Mouse (Mus musculus): ENCODE data around the gene Gpr161. TPM values are rescaled to one million over a fixed set of nuclear protein-coding genes. Genes with fewer than 3 reads are reported as not detected.
A peak's percentile ranks its signal among the peaks of the same experiment; 100 is the strongest.

Gene Gpr161
- polyA plus RNA-seq, 1 experiment: 2.8 TPM

DNA sequence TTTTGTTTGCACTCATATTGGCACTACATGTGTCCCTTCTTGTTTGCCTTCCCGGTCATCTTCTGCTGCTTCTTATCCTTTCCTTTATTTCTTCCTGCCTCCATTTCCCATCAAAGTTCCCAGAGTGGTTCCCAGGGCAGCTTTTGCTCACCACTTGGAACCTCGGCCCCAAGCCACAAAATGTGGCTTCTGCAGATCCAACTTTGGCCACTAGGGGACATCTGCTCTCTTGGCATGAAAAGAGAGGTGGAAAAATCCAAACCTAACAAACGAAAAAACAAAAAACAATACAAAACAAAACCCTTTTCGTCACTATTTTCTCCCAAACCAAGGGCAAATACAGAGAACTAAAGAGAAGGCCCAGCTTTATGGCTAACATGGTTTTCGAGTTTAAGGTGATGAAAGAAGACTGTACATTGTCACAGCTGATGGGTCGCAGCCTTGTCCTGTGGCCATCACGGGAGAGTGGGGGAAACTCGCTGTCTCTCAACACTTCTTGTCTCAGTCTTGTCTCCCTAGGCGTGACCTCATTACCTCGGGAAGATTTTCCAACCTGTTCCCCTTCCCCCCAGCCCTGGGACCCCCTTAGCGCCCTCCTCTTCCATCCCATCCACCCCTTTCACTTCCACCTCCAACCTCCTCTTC is 43.4 kb upstream of the Gpr161 start:
- H3K36me3 ChIP-seq (ENCODE audit: control insufficient read depth, insufficient read depth, low read length, poor library complexity, severe bottlenecking): no peaks in the 10 kb centered on the region
- no peaks in the 10 kb centered on the region for H3K4me1 ChIP-seq (ENCODE audit: control insufficient read depth, insufficient read depth, low read length)
- H3K27ac ChIP-seq (ENCODE audit: insufficient read depth, low read length): no peak overlapping the region
- peak; percentile 53 for TF ChIP-seq CTCF (IDR thresholded peaks at IDR 0.05; ENCODE audit: low read depth, low read length)
- no peak for TF ChIP-seq POLR2A (IDR thresholded peaks at IDR 0.05; ENCODE audit: insufficient read depth, low read length)
- no peak for TF ChIP-seq EP300 (IDR thresholded peaks at IDR 0.05; ENCODE audit: insufficient read depth, low read depth, low read length)
- H3K27me3 ChIP-seq (ENCODE audit: control insufficient read depth, insufficient read depth, low read length, poor library complexity, severe bottlenecking): no peaks in the 10 kb centered on the region
- no peaks in the 10 kb centered on the region for H3K9me3 ChIP-seq (replicated peaks; ENCODE audit: control insufficient read depth, insufficient read depth, low read length, poor library complexity, severe bottlenecking)
- H3K4me3 ChIP-seq (ENCODE audit: low read depth, low read length): no peak overlapping the region
- no peak overlapping the region for H3K9ac ChIP-seq (ENCODE audit: low read depth, poor library complexity, severe bottlenecking)

DNA sequence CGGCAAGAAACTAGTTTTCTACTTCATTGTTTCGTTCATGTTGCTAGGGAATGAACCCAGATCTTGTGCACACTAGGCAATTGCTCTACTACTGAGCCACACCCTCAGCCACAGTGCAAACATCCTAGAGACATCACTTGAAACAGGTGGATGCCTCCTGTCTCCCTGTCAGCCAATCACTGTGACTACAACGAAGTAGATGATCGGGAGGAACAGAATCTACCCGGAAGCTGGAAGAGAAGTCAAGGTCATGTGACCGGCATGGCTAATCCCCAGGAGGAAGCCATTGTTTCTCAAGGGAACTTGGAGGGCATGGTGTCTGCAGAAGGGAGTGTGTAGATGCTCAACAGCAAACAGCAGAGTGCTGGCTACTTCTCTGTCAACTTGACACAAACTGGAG is 20.6 kb upstream of the Gpr161 start:
- Histone ChIP-seq H3K27ac (ENCODE audit: insufficient read depth, low read length) (no peak overlapping the region), H3K4me3 (ENCODE audit: low read depth, low read length) (no peak overlapping the region), H3K9ac (ENCODE audit: low read depth, poor library complexity, severe bottlenecking) (no peak overlapping the region), H3K9me3 (replicated peaks; ENCODE audit: control insufficient read depth, insufficient read depth, low read length, poor library complexity, severe bottlenecking) (no peaks in the 10 kb centered on the region), H3K27me3 (ENCODE audit: control insufficient read depth, insufficient read depth, low read length, poor library complexity, severe bottlenecking) (no peaks in the 10 kb centered on the region), H3K4me1 (ENCODE audit: control insufficient read depth, insufficient read depth, low read length) (no peaks in the 10 kb centered on the region), H3K36me3 (ENCODE audit: control insufficient read depth, insufficient read depth, low read length, poor library complexity, severe bottlenecking) (no peaks in the 10 kb centered on the region)
- TF ChIP-seq POLR2A (IDR thresholded peaks at IDR 0.05; ENCODE audit: insufficient read depth, low read length): no peak
- TF ChIP-seq EP300 (IDR thresholded peaks at IDR 0.05; ENCODE audit: insufficient read depth, low read depth, low read length): no peak
- no peak for TF ChIP-seq CTCF (IDR thresholded peaks at IDR 0.05; ENCODE audit: low read depth, low read length)

DNA sequence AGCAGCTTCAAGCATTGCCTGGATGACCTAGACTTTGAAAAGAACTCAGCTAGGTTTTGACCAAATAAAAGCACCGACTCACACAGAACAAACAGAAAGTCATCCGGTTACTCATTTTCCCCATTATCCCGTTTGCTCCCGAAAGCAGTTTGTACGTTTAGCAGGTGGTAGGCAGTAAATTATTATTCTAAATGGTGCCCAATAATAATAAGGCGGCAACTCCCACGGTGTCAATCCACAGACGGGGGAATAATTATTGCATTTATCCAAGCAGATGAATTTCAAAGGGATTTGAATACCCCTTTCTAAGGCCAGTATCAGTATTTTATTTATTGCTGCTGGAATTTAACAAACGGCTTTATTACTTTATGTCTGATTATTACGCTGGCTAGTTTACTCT is 14.8 kb upstream of the Gpr161 start:
- Histone ChIP-seq H3K4me1 (ENCODE audit: control insufficient read depth, insufficient read depth, low read length) (no peaks in the 10 kb centered on the region), H3K9ac (ENCODE audit: low read depth, poor library complexity, severe bottlenecking) (0 out of 2 replicates have a peak overlapping the region, but pooled peaks have one; percentile 80), H3K27me3 (ENCODE audit: control insufficient read depth, insufficient read depth, low read length, poor library complexity, severe bottlenecking) (no peaks in the 10 kb centered on the region), H3K9me3 (replicated peaks; ENCODE audit: control insufficient read depth, insufficient read depth, low read length, poor library complexity, severe bottlenecking) (no peaks in the 10 kb centered on the region), H3K36me3 (ENCODE audit: control insufficient read depth, insufficient read depth, low read length, poor library complexity, severe bottlenecking) (no peaks in the 10 kb centered on the region), H3K27ac (ENCODE audit: insufficient read depth, low read length) (no peak overlapping the region), H3K4me3 (ENCODE audit: low read depth, low read length) (no peak overlapping the region)
- TF ChIP-seq POLR2A (IDR thresholded peaks at IDR 0.05; ENCODE audit: insufficient read depth, low read length): no peak
- TF ChIP-seq CTCF (IDR thresholded peaks at IDR 0.05; ENCODE audit: low read depth, low read length): no peak
- no peak for TF ChIP-seq EP300 (IDR thresholded peaks at IDR 0.05; ENCODE audit: insufficient read depth, low read depth, low read length)

DNA sequence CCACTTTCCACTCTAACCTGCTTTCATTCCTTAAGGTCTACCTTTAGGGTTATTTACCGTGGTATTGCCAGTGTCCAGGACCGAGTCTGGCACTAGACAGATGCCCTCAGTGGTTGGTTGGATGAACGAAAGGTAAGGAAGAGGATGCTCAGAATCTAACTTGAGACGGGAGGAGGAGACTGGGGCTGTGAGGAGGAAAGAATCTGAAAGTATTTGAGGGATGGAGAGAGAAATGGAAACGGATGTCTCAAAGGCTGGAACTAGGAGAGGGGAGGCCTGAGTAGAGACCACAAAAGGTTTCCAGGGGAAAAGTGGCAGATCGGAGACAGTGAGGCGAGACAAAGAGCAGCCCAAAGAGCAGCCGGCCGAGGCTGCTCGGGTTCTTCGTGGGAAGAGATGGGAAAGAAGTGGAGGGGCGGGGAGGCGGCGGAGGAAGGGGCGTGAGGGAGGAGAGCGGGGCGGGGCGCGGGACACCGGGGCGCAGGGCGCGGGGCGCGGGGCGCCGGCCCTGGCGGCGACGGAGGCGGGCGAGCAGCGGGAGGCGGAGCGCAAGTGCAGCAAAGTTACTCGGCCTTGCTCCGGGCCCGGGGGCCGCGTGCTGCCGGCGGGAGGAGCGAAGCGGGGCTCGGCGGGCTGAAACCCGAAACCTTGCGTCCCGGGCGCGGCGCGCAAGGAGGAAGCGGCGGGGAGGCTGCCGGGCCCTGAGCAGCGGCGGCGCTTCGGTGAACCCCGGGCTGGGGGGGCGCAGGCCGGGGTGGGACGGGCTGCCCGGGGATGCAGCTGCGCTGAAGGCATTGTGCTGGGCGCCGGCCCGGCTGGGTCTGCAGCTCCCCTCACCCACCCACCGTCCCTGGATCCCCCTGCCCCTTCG is 14.0 kb upstream of the Gpr161 start:
- Histone ChIP-seq H3K4me1 (ENCODE audit: control insufficient read depth, insufficient read depth, low read length) (no peaks in the 10 kb centered on the region), H3K36me3 (ENCODE audit: control insufficient read depth, insufficient read depth, low read length, poor library complexity, severe bottlenecking) (no peaks in the 10 kb centered on the region), H3K27me3 (ENCODE audit: control insufficient read depth, insufficient read depth, low read length, poor library complexity, severe bottlenecking) (no peaks in the 10 kb centered on the region), H3K9ac (ENCODE audit: low read depth, poor library complexity, severe bottlenecking) (peak overlapping the region; percentile 80), H3K27ac (ENCODE audit: insufficient read depth, low read length) (no peak overlapping the region), H3K4me3 (ENCODE audit: low read depth, low read length) (peak overlapping the region; percentile 63), H3K9me3 (replicated peaks; ENCODE audit: control insufficient read depth, insufficient read depth, low read length, poor library complexity, severe bottlenecking) (no peaks in the 10 kb centered on the region)
- TF ChIP-seq POLR2A (IDR thresholded peaks at IDR 0.05; ENCODE audit: insufficient read depth, low read length) (no peak), EP300 (IDR thresholded peaks at IDR 0.05; ENCODE audit: insufficient read depth, low read depth, low read length) (no peak)

DNA sequence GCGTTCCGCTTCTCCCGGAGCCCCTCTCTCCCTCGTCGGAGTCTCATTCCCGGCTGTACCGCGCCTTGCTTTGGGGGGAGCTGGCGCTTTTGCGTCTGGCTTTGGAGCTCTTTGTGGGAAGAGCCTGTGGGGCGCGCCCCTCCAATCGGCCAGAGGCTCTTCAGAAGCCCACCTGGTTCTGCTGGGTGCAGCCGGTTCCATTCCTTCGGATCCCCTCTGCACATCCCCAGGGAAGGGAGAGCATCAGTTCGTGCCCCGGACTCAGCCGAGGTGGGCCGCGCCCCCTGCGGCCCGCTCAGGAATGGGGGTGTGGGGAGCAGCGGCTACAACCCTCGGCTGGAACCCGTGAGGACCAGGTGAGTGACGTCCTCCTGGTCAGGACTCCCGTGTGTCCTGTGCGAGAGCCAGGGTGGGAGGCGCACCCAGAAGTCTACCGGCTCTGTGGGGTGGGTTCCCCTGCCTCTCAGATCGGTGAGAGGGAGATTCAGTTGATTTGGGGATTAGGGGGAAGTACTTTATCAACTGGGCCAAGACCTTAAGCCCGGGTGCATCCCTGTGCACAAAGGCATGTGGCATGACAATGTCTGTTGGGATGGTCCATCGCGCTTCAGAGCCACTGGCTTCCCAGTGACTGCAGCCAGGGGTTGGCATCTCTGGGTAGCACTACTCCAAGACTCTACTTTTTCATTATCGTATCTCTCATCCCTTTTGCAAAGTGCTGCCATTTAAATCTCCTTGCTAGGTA is 13.2 kb upstream of the Gpr161 start:
- Histone ChIP-seq H3K27ac (ENCODE audit: insufficient read depth, low read length) (no peak overlapping the region), H3K27me3 (ENCODE audit: control insufficient read depth, insufficient read depth, low read length, poor library complexity, severe bottlenecking) (no peaks in the 10 kb centered on the region), H3K36me3 (ENCODE audit: control insufficient read depth, insufficient read depth, low read length, poor library complexity, severe bottlenecking) (no peaks in the 10 kb centered on the region), H3K4me3 (ENCODE audit: low read depth, low read length) (peak overlapping the region; percentile 63), H3K9ac (ENCODE audit: low read depth, poor library complexity, severe bottlenecking) (peak overlapping the region; percentile 80), H3K4me1 (ENCODE audit: control insufficient read depth, insufficient read depth, low read length) (no peaks in the 10 kb centered on the region), H3K9me3 (replicated peaks; ENCODE audit: control insufficient read depth, insufficient read depth, low read length, poor library complexity, severe bottlenecking) (no peaks in the 10 kb centered on the region)
- TF ChIP-seq CTCF (IDR thresholded peaks at IDR 0.05; ENCODE audit: low read depth, low read length): no peak
- no peak for TF ChIP-seq EP300 (IDR thresholded peaks at IDR 0.05; ENCODE audit: insufficient read depth, low read depth, low read length)
- TF ChIP-seq POLR2A (IDR thresholded peaks at IDR 0.05; ENCODE audit: insufficient read depth, low read length): no peak

Data from ES-Bruce4 (cell line).